Comparison of ENCODE assay signal across 8 mouse cellular contexts in genomic region chr7:139944291-139945240, GRCm38 (mm10). TPM values are rescaled to one million over a fixed set of nuclear protein-coding genes. Genes with fewer than 3 reads are reported as not detected.
A peak's percentile ranks its signal among the peaks of the same experiment; 100 is the strongest.
DNase-seq lines count a peak whose midpoint lies in the region; ATAC-seq and TF ChIP-seq lines count a peak whose summit lies in the region.

No protein-coding gene starts in this region.

- H3K4me3 ChIP-seq in liver, adult 2 months (ENCODE audit: insufficient read depth, low read depth, low read length) = peak overlapping the region; percentile 13; the same call in 1 of the 2 replicates
- H3K4me3 ChIP-seq in embryonic facial prominence, embryonic 14.5 days (ENCODE audit: low read depth, low read length) = peak overlapping the region; percentile 41
- H3K4me3 ChIP-seq in limb, embryonic 13.5 days = peak overlapping the region; percentile 42
- H3K4me3 ChIP-seq in small intestine, adult 2 months (ENCODE audit: low read depth, low read length) = peak overlapping the region; percentile 45

- peak overlapping the region; percentile 60 for H3K4me2 ChIP-seq in embryonic facial prominence, embryonic 14.5 days (ENCODE audit: low read depth, low read length)
- H3K4me2 ChIP-seq in limb, embryonic 13.5 days (replicated peaks) = peak overlapping the region; percentile 69

- no peaks in the 10 kb centered on the region for H3K9me3 ChIP-seq in embryonic facial prominence, embryonic 14.5 days (ENCODE audit: control insufficient read depth, low read length)
- H3K9me3 ChIP-seq in limb, embryonic 13.5 days = no peaks in the 10 kb centered on the region

- intact Hi-C loops in left cerebral cortex, postnatal 10 days (cut with DNase I) = no loop called here

- 6% methylated on average over 68 of the region's 68 CpGs for WGBS in liver, adult 2 months
- 6% methylated on average over 42 of the region's 68 CpGs for WGBS in embryonic facial prominence, embryonic 14.5 days
- WGBS in limb, embryonic 13.5 days = 3% methylated on average over 68 of the region's 68 CpGs
- 8% methylated on average over 68 of the region's 68 CpGs for WGBS in small intestine, adult 2 months

- TF ChIP-seq POLR2A in liver, adult 2 months (IDR thresholded peaks at IDR 0.05; ENCODE audit: extremely low read depth, insufficient read depth, low read length) = no peak
- TF ChIP-seq POLR2A in small intestine, adult 2 months (IDR thresholded peaks at IDR 0.05; ENCODE audit: low read depth, low read length) = no peak

- H3K36me3 ChIP-seq in liver, adult 2 months (ENCODE audit: control insufficient read depth, insufficient read depth, low read length) = no peaks in the 10 kb centered on the region
- H3K36me3 ChIP-seq in embryonic facial prominence, embryonic 14.5 days (ENCODE audit: control insufficient read depth, insufficient read depth, low read length) = no peaks in the 10 kb centered on the region
- H3K36me3 ChIP-seq in limb, embryonic 13.5 days = no peaks in the 10 kb centered on the region
- no peaks in the 10 kb centered on the region for H3K36me3 ChIP-seq in small intestine, adult 2 months (ENCODE audit: control insufficient read depth, insufficient read depth, low read length)

- H3K4me1 ChIP-seq in liver, adult 2 months (ENCODE audit: control insufficient read depth, insufficient read depth, low read length) = no peaks in the 10 kb centered on the region
- H3K4me1 ChIP-seq in embryonic facial prominence, embryonic 14.5 days (ENCODE audit: control insufficient read depth, insufficient read depth, low read length) = no peaks in the 10 kb centered on the region
- peaks cover 12% of the 10 kb centered on the region for H3K4me1 ChIP-seq in limb, embryonic 13.5 days
- peaks cover 8% of the 10 kb centered on the region for H3K4me1 ChIP-seq in small intestine, adult 2 months (ENCODE audit: control insufficient read depth, insufficient read depth, insufficient read length, low read length)

- no peak overlapping the region for H3K9ac ChIP-seq in liver, adult 2 months (ENCODE audit: low read depth, low read length)
- peak overlapping the region; percentile 45 for H3K9ac ChIP-seq in embryonic facial prominence, embryonic 14.5 days (ENCODE audit: low read depth, low read length)
- H3K9ac ChIP-seq in limb, embryonic 13.5 days = peak overlapping the region; percentile 31; the same call in 1 of the 2 replicates

- no peak overlapping the region for H3K27ac ChIP-seq in liver, adult 2 months (replicated peaks; ENCODE audit: insufficient read depth, low read depth, low read length)
- H3K27ac ChIP-seq in embryonic facial prominence, embryonic 14.5 days (replicated peaks; ENCODE audit: low read depth, low read length) = no peak overlapping the region
- H3K27ac ChIP-seq in limb, embryonic 13.5 days = no peak overlapping the region
- no peak overlapping the region for H3K27ac ChIP-seq in small intestine, adult 2 months (ENCODE audit: insufficient read depth, low read depth, low read length)

- DNase-seq in liver, adult 2 months (ENCODE audit: extremely low read depth, low read depth, low spot score) = no peak
- DNase-seq in liver = no peak
- no peak for DNase-seq in embryonic facial prominence, embryonic 14.5 days (ENCODE audit: low spot score)
- no peak for DNase-seq in left cerebral cortex, postnatal 10 days (ENCODE audit: extremely low spot score in 1 of 2, low spot score in 2 of 2)
- no peak for DNase-seq in left cerebral cortex, adult 18-20 months (ENCODE audit: low spot score in 2 of 2)
- DNase-seq in thymus, postnatal 0 days (ENCODE audit: low spot score) = no peak

- peaks cover 12% of the 10 kb centered on the region for H3K27me3 ChIP-seq in liver, adult 2 months (ENCODE audit: control insufficient read depth, insufficient read depth, low read length)
- peaks cover 72% of the 10 kb centered on the region for H3K27me3 ChIP-seq in embryonic facial prominence, embryonic 14.5 days (replicated peaks; ENCODE audit: control insufficient read depth, insufficient read depth, low read length)
- H3K27me3 ChIP-seq in limb, embryonic 13.5 days = peaks cover 95% of the 10 kb centered on the region
- peaks cover 26% of the 10 kb centered on the region for H3K27me3 ChIP-seq in small intestine, adult 2 months (ENCODE audit: control insufficient read depth, insufficient read depth, low read length)

- no peak for ATAC-seq in embryonic facial prominence, embryonic 14.5 days (ENCODE audit: low read depth)
- ATAC-seq in limb, embryonic 13.5 days (ENCODE audit: low FRiP score, low read depth) = no peak

- TF ChIP-seq CTCF in liver, adult 2 months (IDR thresholded peaks at IDR 0.05; ENCODE audit: low read depth, low read length) = no peak
- no peak for TF ChIP-seq CTCF in small intestine, adult 2 months (IDR thresholded peaks at IDR 0.05; ENCODE audit: extremely low read depth, insufficient read length, insufficient replicate concordance, low read depth, low read length)

- H3K79me2 ChIP-seq in liver, adult 2 months (ENCODE audit: control insufficient read depth, insufficient read depth, low read length) = no peaks in the 10 kb centered on the region

RNA-seq across cellular contexts. Expression of gene Utf1, which starts 1.0 kb away (rescaled TPM):
- not detected in 2 replicates for total RNA-seq in liver, adult 2 months (2014; rRNA removed)
- polyA plus RNA-seq in liver, adult 2 months (2012; rRNA removed) = not detected in 2 replicates
- polyA plus RNA-seq in embryonic facial prominence, embryonic 14.5 days (2014; fragmentation: Nextera tagmentation; extraction: Ambion mirVana) = 0.22 TPM in 1 of 2 replicates, not detected in the other
- polyA plus RNA-seq in limb, embryonic 13.5 days (2015; fragmentation: Nextera tagmentation; extraction: Ambion mirVana) = 0.15 TPM in 1 of 2 replicates, not detected in the other
- 0.20 and 0.67 TPM in 2 replicates for polyA plus RNA-seq in small intestine, adult 2 months (2012; rRNA removed)
- not detected for total RNA-seq in left cerebral cortex, postnatal 10 days (2021)
- not detected for total RNA-seq in left cerebral cortex, adult 18-20 months (2021)
- 8.7 and 8.9 TPM in 2 replicates for polyA plus RNA-seq in thymus, postnatal 0 days (2015; fragmentation: Nextera tagmentation; extraction: Ambion mirVana)

RNA-seq across cellular contexts. Expression of gene 6430531B16Rik, which starts 34.0 kb away (rescaled TPM):
- not detected in 2 replicates for total RNA-seq in liver, adult 2 months (2014; rRNA removed)
- 0.07 TPM in 1 of 2 replicates, not detected in the other for polyA plus RNA-seq in liver, adult 2 months (2012; rRNA removed)
- 0.48 and 2.4 TPM in 2 replicates for polyA plus RNA-seq in embryonic facial prominence, embryonic 14.5 days (2014; fragmentation: Nextera tagmentation; extraction: Ambion mirVana)
- polyA plus RNA-seq in limb, embryonic 13.5 days (2015; fragmentation: Nextera tagmentation; extraction: Ambion mirVana) = 0.52 and 0.53 TPM in 2 replicates
- 0.06 and 0.16 TPM in 2 replicates for polyA plus RNA-seq in small intestine, adult 2 months (2012; rRNA removed)
- under 1 TPM; 0.39 to 0.55 TPM for total RNA-seq in left cerebral cortex, postnatal 10 days (2021)
- total RNA-seq in left cerebral cortex, adult 18-20 months (2021) = 1 to 10 TPM in 1 of 2 experiments, under 1 TPM in 1; 0.96 to 1.7 TPM
- 0.71 and 0.90 TPM in 2 replicates for polyA plus RNA-seq in thymus, postnatal 0 days (2015; fragmentation: Nextera tagmentation; extraction: Ambion mirVana)

RNA-seq across cellular contexts. Expression of gene Adam8, which starts 47.8 kb away (rescaled TPM):
- total RNA-seq in liver, adult 2 months (2014; rRNA removed) = 0.09 and 0.47 TPM in 2 replicates
- polyA plus RNA-seq in liver, adult 2 months (2012; rRNA removed) = 0.35 and 0.46 TPM in 2 replicates
- polyA plus RNA-seq in embryonic facial prominence, embryonic 14.5 days (2014; fragmentation: Nextera tagmentation; extraction: Ambion mirVana) = 1.5 and 2.4 TPM in 2 replicates
- 2.3 and 2.8 TPM in 2 replicates for polyA plus RNA-seq in limb, embryonic 13.5 days (2015; fragmentation: Nextera tagmentation; extraction: Ambion mirVana)
- 4.9 and 7.3 TPM in 2 replicates for polyA plus RNA-seq in small intestine, adult 2 months (2012; rRNA removed)
- under 1 TPM; 0.81 to 0.89 TPM for total RNA-seq in left cerebral cortex, postnatal 10 days (2021)
- 1 to 10 TPM; 3.3 TPM for total RNA-seq in left cerebral cortex, adult 18-20 months (2021)
- polyA plus RNA-seq in thymus, postnatal 0 days (2015; fragmentation: Nextera tagmentation; extraction: Ambion mirVana) = 5.3 and 6.7 TPM in 2 replicates

RNA-seq across cellular contexts. Expression of gene Kndc1, which starts 50.1 kb away (rescaled TPM):
- 0.07 and 0.09 TPM in 2 replicates for total RNA-seq in liver, adult 2 months (2014; rRNA removed)
- not detected in 2 replicates for polyA plus RNA-seq in liver, adult 2 months (2012; rRNA removed)
- 0.77 and 1.5 TPM in 2 replicates for polyA plus RNA-seq in embryonic facial prominence, embryonic 14.5 days (2014; fragmentation: Nextera tagmentation; extraction: Ambion mirVana)
- 0.11 and 0.20 TPM in 2 replicates for polyA plus RNA-seq in limb, embryonic 13.5 days (2015; fragmentation: Nextera tagmentation; extraction: Ambion mirVana)
- 0.16 and 0.18 TPM in 2 replicates for polyA plus RNA-seq in small intestine, adult 2 months (2012; rRNA removed)
- total RNA-seq in left cerebral cortex, postnatal 10 days (2021) = 10 to 100 TPM; 37.6 to 42.2 TPM
- 10 to 100 TPM; 67.7 to 74.7 TPM for total RNA-seq in left cerebral cortex, adult 18-20 months (2021)
- polyA plus RNA-seq in thymus, postnatal 0 days (2015; fragmentation: Nextera tagmentation; extraction: Ambion mirVana) = 0.90 and 1.0 TPM in 2 replicates
